In genomic region chr10:88346454-88347245, GRCm38 (mm10) we compare ENCODE assay signal across 12 mouse cellular contexts. TPM values are rescaled to one million over a fixed set of nuclear protein-coding genes. Genes with fewer than 3 reads are reported as not detected.
DNase-seq lines count a peak whose midpoint lies in the region; ATAC-seq and TF ChIP-seq lines count a peak whose summit lies in the region.
"Had no signal": no experiment of that assay in that cellular context is flagged by ENCODE, and none has a peak within 500 bp of the region (broad histone marks: within the 10 kb centered on the region; RNA-seq: fewer than 3 reads in every experiment).

No protein-coding gene starts in this region.

- ATAC-seq in kidney, postnatal 0 days (replicated peaks; ENCODE audit: low FRiP score, low read depth): no peak
- ATAC-seq in stomach, embryonic 15.5 days (ENCODE audit: insufficient read depth, low FRiP score, low read depth): no peak
- ATAC-seq: forebrain, embryonic 13.5 days had no signal

- DNase-seq in gastrocnemius, adult 2 months: no peak
- DNase-seq in gastrocnemius, postnatal 4 days (ENCODE audit: low spot score in 2 of 2): no peak
- no peak for DNase-seq in kidney, postnatal 0 days (ENCODE audit: low spot score)
- no peak for DNase-seq in kidney, postnatal 10 days
- no peak for DNase-seq in layer of hippocampus, adult 11-12 months (ENCODE audit: low spot score)
- no peak for DNase-seq in cerebellum, adult 11-12 months
- DNase-seq: gastrocnemius, postnatal 36 days; spleen, adult 18-20 months had no signal

- no peaks in the 10 kb centered on the region for H3K27me3 ChIP-seq in kidney, postnatal 0 days (ENCODE audit: insufficient read depth, low read length)
- no peaks in the 10 kb centered on the region for H3K27me3 ChIP-seq in stomach, embryonic 15.5 days (replicated peaks)
- H3K27me3 ChIP-seq: forebrain, embryonic 13.5 days had no signal

- intact Hi-C loops in gastrocnemius, adult 2 months (cut with DNase I): no loop called here

- TF ChIP-seq POLR2A in embryonic fibroblast, embryonic 13.5 days (IDR thresholded peaks at IDR 0.05; ENCODE audit: low read depth, low read length): no peak

- WGBS in kidney, postnatal 0 days: 70% methylated on average over 12 of the region's 12 CpGs
- 73% methylated on average over 12 of the region's 12 CpGs for WGBS in stomach, embryonic 15.5 days

- no peaks in the 10 kb centered on the region for H3K4me1 ChIP-seq in kidney, postnatal 0 days (replicated peaks; ENCODE audit: insufficient read depth, low read length)
- 0 out of 2 replicates have a peak, but pooled peaks cover 4% of the 10 kb centered on the region for H3K4me1 ChIP-seq in embryonic fibroblast, embryonic 13.5 days (ENCODE audit: control insufficient read depth, insufficient read depth, low read length)
- peaks cover 2% of the 10 kb centered on the region; the same call in 1 of the 2 replicates for H3K4me1 ChIP-seq in stomach, embryonic 15.5 days
- H3K4me1 ChIP-seq: forebrain, embryonic 13.5 days had no signal

- no peak overlapping the region for H3K4me2 ChIP-seq in kidney, postnatal 0 days (ENCODE audit: low read length)
- H3K4me2 ChIP-seq in stomach, embryonic 15.5 days: peak overlapping the region; percentile 20; the same call in 1 of the 2 replicates
- H3K4me2 ChIP-seq: forebrain, embryonic 13.5 days had no signal

- H3K36me3 ChIP-seq in kidney, postnatal 0 days (ENCODE audit: insufficient read depth, low read length): no peaks in the 10 kb centered on the region
- no peaks in the 10 kb centered on the region for H3K36me3 ChIP-seq in stomach, embryonic 15.5 days

- H3K9me3 ChIP-seq in kidney, postnatal 0 days (replicated peaks; ENCODE audit: low read length): no peaks in the 10 kb centered on the region
- H3K9me3 ChIP-seq in stomach, embryonic 15.5 days: no peaks in the 10 kb centered on the region
- H3K9me3 ChIP-seq: forebrain, embryonic 13.5 days had no signal

- H3K9ac ChIP-seq in kidney, postnatal 0 days (ENCODE audit: low read depth, low read length): no peak overlapping the region
- H3K9ac ChIP-seq in stomach, embryonic 15.5 days: no peak overlapping the region
- H3K9ac ChIP-seq: forebrain, embryonic 13.5 days; liver, embryonic 14.5 days had no signal

- peak overlapping the region; percentile 26 for H3K4me3 ChIP-seq in gastrocnemius, adult 2 months
- no peak overlapping the region for H3K4me3 ChIP-seq in kidney, postnatal 0 days (replicated peaks; ENCODE audit: low read depth, low read length)
- H3K4me3 ChIP-seq in embryonic fibroblast, embryonic 13.5 days (ENCODE audit: insufficient read depth, low read length): no peak overlapping the region
- H3K4me3 ChIP-seq in stomach, embryonic 15.5 days (replicated peaks): no peak overlapping the region
- H3K4me3 ChIP-seq: forebrain, embryonic 13.5 days had no signal

- TF ChIP-seq CTCF in gastrocnemius, adult 2 months (IDR thresholded peaks at IDR 0.05): no peak
- no peak for TF ChIP-seq CTCF in kidney, postnatal 0 days (IDR thresholded peaks at IDR 0.05; ENCODE audit: low read depth)
- TF ChIP-seq CTCF in embryonic fibroblast, embryonic 13.5 days (IDR thresholded peaks at IDR 0.05; ENCODE audit: borderline replicate concordance, insufficient read depth, low read length): no peak

- peak overlapping the region; percentile 21; the same call in 1 of the 2 replicates for H3K27ac ChIP-seq in gastrocnemius, adult 2 months
- H3K27ac ChIP-seq in kidney, postnatal 0 days: peak overlapping the region; percentile 5; the same call in 1 of the 2 replicates
- H3K27ac ChIP-seq in embryonic fibroblast, embryonic 13.5 days (ENCODE audit: insufficient read depth, low read length): peak overlapping the region; percentile 48; the same call in 1 of the 2 replicates
- H3K27ac ChIP-seq in stomach, embryonic 15.5 days: peak overlapping the region; percentile 67
- H3K27ac ChIP-seq: forebrain, embryonic 13.5 days; liver, embryonic 14.5 days had no signal

RNA-seq across cellular contexts. Expression of gene Dram1, which starts 32.2 kb away (rescaled TPM):
- total RNA-seq in gastrocnemius, adult 2 months (2021): 1 to 10 TPM; 1.0 to 1.7 TPM
- 1 to 10 TPM; 4.2 to 4.9 TPM for total RNA-seq in gastrocnemius, postnatal 4 days (2021)
- 5.6 and 5.9 TPM in 2 replicates for polyA plus RNA-seq in kidney, postnatal 0 days (2015; fragmentation: Nextera tagmentation; extraction: Ambion mirVana)
- polyA plus RNA-seq in embryonic fibroblast, embryonic 13.5 days (2011; ENCODE audit: insufficient read length, low read depth, missing spikeins): 18.5 and 20.6 TPM in 2 replicates
- polyA plus RNA-seq in stomach, embryonic 15.5 days (2015; fragmentation: Nextera tagmentation; extraction: Ambion mirVana): 6.4 and 7.9 TPM in 2 replicates

RNA-seq across cellular contexts. Expression of gene Gnptab, which starts 32.3 kb away (rescaled TPM):
- total RNA-seq in gastrocnemius, adult 2 months (2021): 10 to 100 TPM; 14.7 to 15.3 TPM
- total RNA-seq in gastrocnemius, postnatal 4 days (2021): 10 to 100 TPM; 14.7 to 14.9 TPM
- polyA plus RNA-seq in kidney, postnatal 0 days (2015; fragmentation: Nextera tagmentation; extraction: Ambion mirVana): 9.0 and 10.2 TPM in 2 replicates
- 28.7 and 41.1 TPM in 2 replicates for polyA plus RNA-seq in embryonic fibroblast, embryonic 13.5 days (2011; ENCODE audit: insufficient read length, low read depth, missing spikeins)
- polyA plus RNA-seq in stomach, embryonic 15.5 days (2015; fragmentation: Nextera tagmentation; extraction: Ambion mirVana): 9.9 and 11.6 TPM in 2 replicates

Comparison
In these comparisons a context has a peak if more than half of its experiments do, and no peak if none do; other contexts are left out.
1. H3K27ac ChIP-seq: peak in every context shown above with its lines; median percentile 67 in stomach, embryonic 15.5 days; 48 in embryonic fibroblast, embryonic 13.5 days; 21 in gastrocnemius, adult 2 months; 5 in kidney, postnatal 0 days.